Mouse (Mus musculus) embryonic facial prominence, embryonic 11.5 days (tissue): ENCODE measurements around the gene Mrgprf. TPM values are rescaled to one million over a fixed set of nuclear protein-coding genes. Genes with fewer than 3 reads are reported as not detected.

Source experiments
- ATAC-seq: fragments of 200-750 bp; cut with Nextera tagmentation; replicated peaks from 2 replicates; pipeline ENCODE4 v1.8.0; 2017; ENCODE audit warnings: low read depth; ENCODE audit not compliant: insufficient number of reproducible peaks, low FRiP score, low TSS enrichment
- DNase-seq: peaks from one replicate; pipeline ENCODE4 v3.0.0-alpha.2; 2015; ENCODE audit warnings: low spot score
- H3K27ac ChIP-seq: fragments of 300-500 bp; sonication (generic); replicated peaks from 2 replicates; pipeline ENCODE4 v1.5.1; 2014; ENCODE audit warnings: mild to moderate bottlenecking, low read depth, low read length, control low read depth
- H3K27me3 ChIP-seq: fragments of 300-500 bp; sonication (generic); 2 replicates; pipeline ENCODE4 v1.6.1; 2014; ENCODE audit warnings: mild to moderate bottlenecking, low read length, moderate library complexity, mixed read lengths; ENCODE audit not compliant: control insufficient read depth, insufficient read depth
- H3K36me3 ChIP-seq: fragments of 300-500 bp; sonication (generic); replicated peaks from 2 replicates; pipeline ENCODE4 v1.6.1; 2014; ENCODE audit warnings: low read depth, mild to moderate bottlenecking, low read length, moderate library complexity, mixed read lengths; ENCODE audit not compliant: control insufficient read depth, insufficient read depth
- H3K4me1 ChIP-seq: fragments of 300-500 bp; sonication (generic); 2 replicates; pipeline ENCODE4 v1.6.1; 2014; ENCODE audit warnings: low read length, mixed read lengths; ENCODE audit not compliant: control insufficient read depth, insufficient read depth
- H3K4me2 ChIP-seq: fragments of 300-500 bp; sonication (generic); 2 replicates; pipeline ENCODE4 v1.6.1; 2014; ENCODE audit warnings: low read depth, mild to moderate bottlenecking, control low read depth, low read length, moderate library complexity
- H3K4me3 ChIP-seq: fragments of 300-500 bp; sonication (generic); 2 replicates; pipeline ENCODE4 v1.5.1; 2014; ENCODE audit warnings: low read depth, low read length, control low read depth
- H3K9ac ChIP-seq: fragments of 300-500 bp; sonication (generic); replicated peaks from 2 replicates; pipeline ENCODE4 v1.6.1; 2014; ENCODE audit warnings: mild to moderate bottlenecking, control low read depth, low read length
- H3K9me3 ChIP-seq: fragments of 300-500 bp; sonication (generic); replicated peaks from 2 replicates; pipeline ENCODE4 v1.6.1; 2016; ENCODE audit warnings: mild to moderate bottlenecking, low read length, inconsistent platforms, mixed read lengths; ENCODE audit not compliant: control insufficient read depth
- WGBS: fragments of 180-500 bp; shearing (Covaris S2); extraction: QIAGEN DNeasy Blood & Tissue Kit; methylation state at CpG from one replicate; pipeline ENCODE4 v1.1.7; 2014; 5-methylcytosine and 5-hydroxymethylcytosine counted together
- polyA plus RNA-seq: library from polyadenylated mRNA; unstranded; fragments of >200 nt; fragmentation: Nextera tagmentation; extraction: Ambion mirVana; gene quantifications from 2 replicates; pipeline ENCODE4 v1.2.1, GENCODE M21; 2014

Gene Mrgprf
- polyA plus RNA-seq, 1 experiment from 2014 or later: 0.10 TPM

DNA sequence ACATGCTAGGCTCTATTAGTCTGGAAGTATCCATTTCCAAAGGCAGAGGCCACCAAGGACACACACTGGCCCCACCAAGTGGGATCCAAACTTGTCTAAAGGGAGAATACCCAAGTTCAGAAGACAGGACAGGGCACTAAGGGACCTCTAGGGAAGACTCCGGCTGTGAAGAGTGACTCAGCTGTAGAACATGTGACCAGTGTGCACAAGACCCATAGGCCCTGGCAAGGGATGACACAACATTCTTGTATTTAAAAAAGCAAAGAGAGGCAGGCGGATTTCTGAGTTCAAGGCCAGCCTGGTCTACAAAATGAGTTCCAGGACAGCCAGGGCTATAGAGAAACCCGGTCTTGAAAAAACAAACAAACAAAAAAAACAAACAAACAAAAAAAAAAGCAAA lies 25.1 kb upstream of the Mrgprf start:
- Histone ChIP-seq H3K36me3 (no peaks in the 10 kb centered on the region; the same call in none of the 2 replicates), H3K4me3 (no peak overlapping the region), H3K4me1 (no peaks in the 10 kb centered on the region), H3K27ac (no peak overlapping the region), H3K9me3 (no peaks in the 10 kb centered on the region), H3K27me3 (no peaks in the 10 kb centered on the region), H3K4me2 (no peak overlapping the region), H3K9ac (no peak overlapping the region)
- ATAC-seq (no peak), DNase-seq (no peak)
- 90% methylated on average over 3 of the region's 3 CpGs for WGBS

DNA sequence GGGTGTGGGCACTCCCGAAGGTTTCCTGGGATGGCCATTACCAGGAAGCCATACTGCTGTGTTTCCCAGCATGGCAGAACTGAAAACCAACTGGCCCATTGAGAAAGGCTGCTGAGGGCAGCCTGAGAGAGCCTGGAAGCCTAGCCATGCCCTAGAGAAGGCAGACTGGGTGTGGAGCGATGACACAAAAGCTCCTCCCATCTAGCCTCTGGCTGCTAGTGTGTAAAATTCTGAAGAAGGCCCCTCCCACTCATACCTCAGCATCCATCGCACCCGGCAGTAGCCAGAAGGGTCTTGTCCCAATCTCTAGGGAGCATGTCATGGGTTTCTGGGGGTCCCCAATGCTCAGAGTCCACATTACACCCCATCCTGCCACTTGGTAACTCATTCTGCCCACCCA lies 19.2 kb upstream of the Mrgprf start:
- no peak for ATAC-seq
- no peak overlapping the region for H3K4me2 ChIP-seq
- DNase-seq: no peak
- H3K4me1 ChIP-seq: no peaks in the 10 kb centered on the region
- H3K27me3 ChIP-seq: no peaks in the 10 kb centered on the region
- H3K27ac ChIP-seq: no peak overlapping the region
- H3K36me3 ChIP-seq: no peaks in the 10 kb centered on the region
- H3K9me3 ChIP-seq: no peaks in the 10 kb centered on the region
- 81% methylated on average over 4 of the region's 4 CpGs for WGBS
- no peak overlapping the region for H3K4me3 ChIP-seq
- no peak overlapping the region for H3K9ac ChIP-seq

DNA sequence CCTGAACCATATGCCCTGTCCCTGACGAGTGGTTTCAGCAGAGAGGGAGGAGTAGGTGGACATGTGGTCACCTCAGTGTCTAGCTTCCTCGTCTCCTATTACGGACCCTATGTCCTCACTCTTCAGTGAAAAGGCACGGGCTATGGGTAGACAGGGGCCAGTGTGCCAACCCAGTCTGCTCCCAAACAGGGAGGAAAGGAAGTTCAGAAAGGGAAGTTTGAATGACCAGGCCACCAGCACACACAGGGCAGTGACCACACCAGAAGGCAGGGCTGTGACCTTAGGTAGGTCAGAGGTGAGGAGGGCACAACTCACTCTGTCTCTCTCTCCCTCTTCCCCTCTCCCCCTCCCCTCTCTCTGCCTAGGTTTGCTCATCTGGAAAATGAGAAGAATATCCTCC lies 17.6 kb upstream of the Mrgprf start:
- no peak for ATAC-seq
- 39% methylated on average over 4 of the region's 4 CpGs for WGBS
- H3K27ac ChIP-seq: no peak overlapping the region

DNA sequence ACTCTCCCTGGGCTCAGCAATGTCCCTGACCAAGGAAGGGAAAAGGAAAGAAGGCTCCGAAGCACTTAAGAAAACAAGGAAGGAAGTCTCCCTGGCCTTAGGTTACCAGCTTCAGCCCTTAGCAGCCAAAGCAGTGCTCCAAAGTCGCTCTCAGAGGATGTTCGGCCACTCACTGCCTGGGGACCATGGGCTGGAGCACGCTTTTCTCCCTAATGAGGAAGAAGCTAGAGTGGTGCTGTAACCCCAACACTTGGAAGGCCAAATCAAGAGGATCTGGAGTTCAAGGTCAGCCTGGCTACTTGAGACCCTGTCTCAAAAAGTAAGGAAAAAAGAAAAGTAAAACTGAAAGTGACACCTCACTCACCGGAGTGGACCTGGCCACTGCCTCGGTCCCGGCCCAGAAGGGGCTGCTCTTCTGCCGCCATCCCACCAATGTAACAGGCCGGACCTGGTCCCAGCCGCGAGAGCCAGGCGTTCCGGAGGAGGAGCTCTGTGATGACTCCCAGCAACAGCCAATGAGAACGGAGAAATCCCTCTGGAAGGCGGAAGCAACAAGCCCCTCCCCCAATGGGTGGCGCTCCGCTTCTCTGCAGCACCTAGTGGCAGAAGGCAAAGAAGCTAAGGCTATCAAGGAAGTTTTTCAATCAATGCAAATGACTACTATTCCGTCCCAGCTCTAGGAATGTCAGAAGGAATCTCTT lies 17.0 kb upstream of the Mrgprf start, which contains the start of gene Tpcn2:
Tpcn2 (minus strand) TSS at position 525 of the 701 bp plus-strand sequence.
- Histone ChIP-seq H3K9ac (peak within 1 kb of the TSS; percentile 65), H3K9me3 (no peaks in the 10 kb centered on the region), H3K4me1 (no peaks in the 10 kb centered on the region), H3K4me2 (peak within 1 kb of the TSS; percentile 76), H3K36me3 (no peaks in the 10 kb centered on the region), H3K27ac (no peak within 1 kb of the TSS), H3K27me3 (no peaks in the 10 kb centered on the region), H3K4me3 (peak within 1 kb of the TSS; percentile 48)
- peak; percentile 88 for ATAC-seq
- WGBS: 4% methylated on average over 18 of the region's 18 CpGs
- DNase-seq: peak; percentile 97

More for the DNA sequence above, 17.6 kb upstream of the Mrgprf start:
- H3K4me2 ChIP-seq: peak overlapping the region; percentile 76
- H3K9ac ChIP-seq: peak overlapping the region; percentile 65
- peak overlapping the region; percentile 48 for H3K4me3 ChIP-seq
- no peak for DNase-seq
- H3K4me1 ChIP-seq: no peaks in the 10 kb centered on the region
- H3K36me3 ChIP-seq: no peaks in the 10 kb centered on the region
- no peaks in the 10 kb centered on the region for H3K27me3 ChIP-seq
- H3K9me3 ChIP-seq: no peaks in the 10 kb centered on the region

DNA sequence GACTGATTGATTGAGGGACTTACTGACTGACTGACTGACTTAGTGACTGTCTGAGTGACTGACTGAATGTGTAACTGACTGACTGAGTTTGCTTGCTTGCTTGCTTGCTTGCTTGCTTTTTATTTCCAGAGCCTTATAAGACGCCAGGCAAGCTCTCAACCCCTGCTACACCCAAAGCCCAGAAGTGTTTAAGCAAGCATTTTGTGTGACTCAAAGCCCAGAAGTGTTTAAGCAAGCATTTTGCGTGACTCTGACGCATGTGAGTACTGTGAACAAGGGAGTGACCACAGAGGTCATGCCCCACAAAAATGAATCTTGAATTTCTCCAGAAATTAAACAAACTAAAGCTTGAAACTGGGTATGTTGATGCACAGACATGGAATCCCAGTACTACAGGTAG lies 16.3 kb upstream of the Mrgprf start:
- Histone ChIP-seq H3K9me3 (no peaks in the 10 kb centered on the region), H3K36me3 (no peaks in the 10 kb centered on the region), H3K27me3 (no peaks in the 10 kb centered on the region), H3K4me3 (no peak overlapping the region), H3K4me1 (no peaks in the 10 kb centered on the region), H3K4me2 (no peak overlapping the region), H3K27ac (no peak overlapping the region), H3K9ac (no peak overlapping the region)
- DNase-seq (no peak), ATAC-seq (no peak)
- WGBS: 70% methylated on average over 3 of the region's 3 CpGs

DNA sequence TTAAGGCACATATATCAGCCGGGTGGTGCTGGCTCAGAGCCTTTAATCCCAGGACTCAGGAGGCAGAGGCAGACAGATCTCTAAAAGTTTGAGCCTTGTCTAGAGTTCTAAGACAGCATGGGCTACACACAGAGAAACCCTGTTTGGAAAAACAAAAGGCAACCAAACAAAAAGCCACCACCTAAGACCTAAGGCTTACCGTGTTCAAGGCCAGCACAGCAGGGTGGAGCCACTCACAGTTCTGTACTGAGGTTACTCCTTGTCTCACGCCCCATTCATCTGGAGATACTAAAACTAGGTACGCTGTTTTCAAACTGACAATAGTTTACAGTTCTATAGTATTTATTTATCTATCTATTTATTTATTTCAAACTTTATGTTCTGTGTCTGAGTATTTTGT lies 15.2 kb upstream of the Mrgprf start:
- H3K4me2 ChIP-seq: no peak overlapping the region
- H3K36me3 ChIP-seq: no peaks in the 10 kb centered on the region
- no peak for ATAC-seq
- H3K27ac ChIP-seq: no peak overlapping the region
- H3K9me3 ChIP-seq: no peaks in the 10 kb centered on the region
- no peaks in the 10 kb centered on the region for H3K4me1 ChIP-seq
- H3K4me3 ChIP-seq: no peak overlapping the region
- 86% methylated on average over 4 of the region's 4 CpGs for WGBS
- no peak overlapping the region for H3K9ac ChIP-seq
- no peaks in the 10 kb centered on the region for H3K27me3 ChIP-seq
- DNase-seq: no peak

DNA sequence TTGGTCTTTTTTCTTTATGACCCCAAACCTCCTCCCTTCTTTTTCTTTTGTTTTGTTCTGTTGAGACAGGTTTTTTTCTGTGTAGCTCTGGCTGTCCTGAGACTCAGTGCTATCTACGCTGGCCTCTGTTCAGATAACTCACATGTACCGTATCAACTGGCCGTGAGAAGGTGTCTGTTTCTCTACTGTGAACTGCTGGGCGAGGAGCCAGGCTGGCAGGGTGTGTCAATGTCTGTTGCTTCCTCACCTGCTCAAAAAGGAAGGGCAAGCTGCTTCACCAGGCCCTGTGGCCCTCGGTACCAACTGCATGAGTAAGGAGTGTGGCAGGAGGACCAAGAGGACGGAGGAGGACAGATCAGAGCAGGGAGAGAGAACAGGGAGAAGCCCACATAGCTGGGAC lies 13.2 kb upstream of the Mrgprf start:
- H3K4me3 ChIP-seq: no peak overlapping the region
- 84% methylated on average over 6 of the region's 6 CpGs for WGBS
- H3K9me3 ChIP-seq: no peaks in the 10 kb centered on the region
- H3K4me1 ChIP-seq: no peaks in the 10 kb centered on the region
- H3K27me3 ChIP-seq: no peaks in the 10 kb centered on the region
- H3K36me3 ChIP-seq: no peaks in the 10 kb centered on the region
- DNase-seq (no peak), ATAC-seq (no peak)
- no peak overlapping the region for H3K9ac ChIP-seq
- no peak overlapping the region for H3K4me2 ChIP-seq
- no peak overlapping the region for H3K27ac ChIP-seq

DNA sequence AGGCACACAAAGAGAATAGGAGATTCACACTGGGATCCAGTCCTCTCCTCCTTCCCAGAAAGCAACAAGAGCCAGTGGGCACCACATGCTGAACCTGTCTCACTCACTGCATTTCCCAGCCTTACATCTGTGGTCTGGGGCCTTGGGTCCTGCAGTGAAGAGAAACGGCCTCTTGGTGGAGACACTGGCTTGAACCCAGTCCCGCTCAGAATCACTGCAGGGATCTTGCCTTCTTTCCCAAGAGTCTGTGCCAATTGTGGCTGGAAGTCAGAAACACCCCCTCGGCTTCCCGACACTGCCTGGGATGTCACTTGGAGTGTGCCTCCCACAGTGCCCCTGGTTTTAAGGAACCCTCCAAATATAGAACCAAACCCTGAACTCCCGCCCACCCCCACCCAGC lies 11.3 kb upstream of the Mrgprf start:
- Histone ChIP-seq H3K4me2 (no peak overlapping the region), H3K27ac (no peak overlapping the region)
- WGBS: 24% methylated on average over 5 of the region's 5 CpGs

More for the DNA sequence above, 11.3 kb upstream of the Mrgprf start:
- ATAC-seq (no peak; the same call in 1 of the 2 replicates), DNase-seq (peak; percentile 58)
- Histone ChIP-seq H3K9ac (no peak overlapping the region), H3K4me3 (no peak overlapping the region), H3K36me3 (no peaks in the 10 kb centered on the region), H3K9me3 (no peaks in the 10 kb centered on the region), H3K4me1 (no peaks in the 10 kb centered on the region), H3K27me3 (no peaks in the 10 kb centered on the region)
